Mouse (Mus musculus) WW6 (cell line): ENCODE data around the gene Rab3il1.

ENCODE experiments used
- DNase-seq: peaks from one replicate; pipeline ENCODE4 v3.0.0-alpha.2; 2013; ENCODE audit warnings: low read depth, low spot score

The Rab3il1 gene

GRCm38 (mm10) chr19:10013348-10013747 lies 11.9 kb downstream of the Rab3il1 start:
- no peak for DNase-seq

GRCm38 (mm10) chr19:10013913-10014312 lies 12.4 kb downstream of the Rab3il1 start:
- no peak for DNase-seq

- no peak for DNase-seq
Measured at GRCm38 (mm10) chr19:10014824-10015223, 13.4 kb downstream of the Rab3il1 start.

- no peak for DNase-seq
Measured at GRCm38 (mm10) chr19:10015442-10015841, 14.0 kb downstream of the Rab3il1 start.

- no peak for DNase-seq
Measured at GRCm38 (mm10) chr19:10016151-10016550, 14.7 kb downstream of the Rab3il1 start.

- no peak for DNase-seq
Measured at GRCm38 (mm10) chr19:10017637-10018526, 16.4 kb downstream of the Rab3il1 start.

GRCm38 (mm10) chr19:10018527-10018818 lies 17.0 kb downstream of the Rab3il1 start:
- DNase-seq = no peak

GRCm38 (mm10) chr19:10019214-10019760 lies 17.8 kb downstream of the Rab3il1 start:
- no peak for DNase-seq

GRCm38 (mm10) chr19:10021981-10022380 lies 20.5 kb downstream of the Rab3il1 start:
- DNase-seq = no peak

GRCm38 (mm10) chr19:10022414-10023303 lies 21.2 kb downstream of the Rab3il1 start:
- DNase-seq = no peak

- DNase-seq = no peak
Measured at GRCm38 (mm10) chr19:10023304-10023758, 21.9 kb downstream of the Rab3il1 start.

- no peak for DNase-seq
Measured at GRCm38 (mm10) chr19:10025169-10025875, 23.9 kb downstream of the Rab3il1 start.

- no peak for DNase-seq
Measured at GRCm38 (mm10) chr19:10029746-10030145, 28.3 kb downstream of the Rab3il1 start.

- no peak for DNase-seq
Measured at GRCm38 (mm10) chr19:10033211-10033973, 31.9 kb downstream of the Rab3il1 start.

- DNase-seq = no peak
Measured at GRCm38 (mm10) chr19:10034356-10034755, 32.9 kb downstream of the Rab3il1 start.

GRCm38 (mm10) chr19:10034785-10035447 lies 33.4 kb downstream of the Rab3il1 start:
- DNase-seq = no peak

- DNase-seq = no peak
Measured at GRCm38 (mm10) chr19:10037534-10037933, 36.1 kb downstream of the Rab3il1 start.

- DNase-seq = no peak
Measured at GRCm38 (mm10) chr19:10038364-10038763, 36.9 kb downstream of the Rab3il1 start.

GRCm38 (mm10) chr19:10038910-10039309 lies 37.4 kb downstream of the Rab3il1 start:
- no peak for DNase-seq

GRCm38 (mm10) chr19:10039615-10040014 lies 38.1 kb downstream of the Rab3il1 start:
- no peak for DNase-seq
